Mouse (Mus musculus) intestine, postnatal 0 days (tissue): Measurements from ENCODE around the gene Nexn. TPM values are rescaled to one million over a fixed set of nuclear protein-coding genes. Genes with fewer than 3 reads are reported as not detected.

ENCODE experiments used
- ATAC-seq: fragments of 200-750 bp; cut with Nextera tagmentation; 2 replicates; pipeline ENCODE4 v1.8.0; 2017; ENCODE audit warnings: mild to moderate bottlenecking, moderate TSS enrichment, moderate library complexity
- H3K27ac ChIP-seq: fragments of 300-500 bp; sonication (generic); 2 replicates; pipeline ENCODE4 v1.5.1; 2014; ENCODE audit warnings: mild to moderate bottlenecking, low read depth, low read length, moderate library complexity
- H3K27me3 ChIP-seq: fragments of 300-500 bp; sonication (generic); replicated peaks from 2 replicates; pipeline ENCODE4 v1.6.1; 2014; ENCODE audit warnings: low read length, mixed read lengths; ENCODE audit not compliant: control insufficient read depth, insufficient read depth
- H3K36me3 ChIP-seq: fragments of 300-500 bp; sonication (generic); 2 replicates; pipeline ENCODE4 v1.6.1; 2014; ENCODE audit warnings: mild to moderate bottlenecking, moderate library complexity; ENCODE audit not compliant: control insufficient read depth, insufficient read depth
- H3K4me1 ChIP-seq: fragments of 300-500 bp; sonication (generic); replicated peaks from 2 replicates; pipeline ENCODE4 v1.6.1; 2014; ENCODE audit warnings: antibody characterized with exemption, low read length, mixed read lengths; ENCODE audit not compliant: control insufficient read depth, insufficient read depth
- H3K4me2 ChIP-seq: fragments of 300-500 bp; sonication (generic); replicated peaks from 2 replicates; pipeline ENCODE4 v1.6.1; 2014; ENCODE audit warnings: low read depth, mild to moderate bottlenecking, moderate library complexity
- H3K4me3 ChIP-seq: fragments of 300-500 bp; sonication (generic); 2 replicates; pipeline ENCODE4 v1.5.1; 2014; ENCODE audit warnings: low read depth, low read length
- H3K9ac ChIP-seq: fragments of 300-500 bp; sonication (generic); 2 replicates; pipeline ENCODE4 v1.6.1; 2014; ENCODE audit warnings: mild to moderate bottlenecking, low read depth, low read length
- H3K9me3 ChIP-seq: fragments of 300-500 bp; sonication (generic); 2 replicates; pipeline ENCODE4 v1.6.1; 2016; ENCODE audit warnings: mixed run types; ENCODE audit not compliant: control insufficient read depth
- CTCF ChIP-seq: sonication (generic); IDR thresholded peaks from 2 replicates; pipeline ENCODE4 v1.5.1; 2016; ENCODE audit warnings: low read depth, mild to moderate bottlenecking, control low read depth, antibody characterized with exemption, moderate library complexity
- WGBS: fragments of 180-500 bp; shearing (Covaris S2); extraction: QIAGEN DNeasy Blood & Tissue Kit; methylation state at CpG from one replicate; pipeline ENCODE4 v1.1.7; 2014; 5-methylcytosine and 5-hydroxymethylcytosine counted together
- polyA plus RNA-seq: library from polyadenylated mRNA; unstranded; fragments of >200 nt; fragmentation: Nextera tagmentation; extraction: Ambion mirVana; gene quantifications from 2 replicates; pipeline ENCODE4 v1.2.1, GENCODE M21; 2015

The Nexn gene
- polyA plus RNA-seq, 1 experiment from 2014 or later = 30.3 TPM

DNA sequence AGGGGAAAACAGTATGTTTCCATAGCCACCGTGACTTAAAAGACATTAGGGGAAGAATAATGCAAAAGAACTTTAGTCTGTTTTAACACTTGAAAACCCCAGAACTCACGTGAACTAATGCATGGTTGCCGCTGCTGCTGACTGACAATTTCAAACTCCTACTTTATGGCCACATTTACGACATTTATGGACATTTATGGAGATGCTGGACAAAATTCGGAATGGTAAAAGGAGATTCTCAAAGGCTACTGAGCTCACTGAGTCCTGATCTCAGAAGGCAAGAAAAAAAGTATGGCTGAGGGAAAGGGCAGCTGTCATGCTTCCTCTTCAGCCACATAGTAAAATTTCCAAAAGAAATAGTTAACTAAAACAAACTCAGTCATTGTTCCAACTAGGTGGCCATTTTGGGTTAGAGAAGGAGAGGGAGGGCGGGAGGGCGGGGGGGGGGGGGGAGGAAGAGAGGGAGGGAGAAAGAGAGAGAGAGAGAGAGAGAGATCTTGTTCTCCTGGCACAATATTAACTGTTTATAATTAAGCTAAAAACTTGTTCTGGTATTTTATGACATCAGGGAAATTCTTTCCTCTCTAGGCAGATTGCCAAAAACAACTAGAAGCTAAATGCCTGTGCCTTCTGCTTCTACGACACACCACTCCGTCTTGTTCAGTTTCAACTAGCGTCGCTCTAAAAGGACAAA lies 73.8 kb downstream of the Nexn start:
- Histone ChIP-seq H3K4me3 (peak overlapping the region; percentile 47), H3K9ac (peak overlapping the region; percentile 45), H3K4me1 (no peaks in the 10 kb centered on the region), H3K4me2 (peak overlapping the region; percentile 66), H3K27ac (peak overlapping the region; percentile 55), H3K36me3 (no peaks in the 10 kb centered on the region), H3K27me3 (no peaks in the 10 kb centered on the region), H3K9me3 (no peaks in the 10 kb centered on the region)
- no peak for TF ChIP-seq CTCF
- WGBS = 6% methylated on average over 9 of the region's 11 CpGs
- ATAC-seq = 0 out of 2 replicates have a peak, but pooled peaks have one; percentile 41

DNA sequence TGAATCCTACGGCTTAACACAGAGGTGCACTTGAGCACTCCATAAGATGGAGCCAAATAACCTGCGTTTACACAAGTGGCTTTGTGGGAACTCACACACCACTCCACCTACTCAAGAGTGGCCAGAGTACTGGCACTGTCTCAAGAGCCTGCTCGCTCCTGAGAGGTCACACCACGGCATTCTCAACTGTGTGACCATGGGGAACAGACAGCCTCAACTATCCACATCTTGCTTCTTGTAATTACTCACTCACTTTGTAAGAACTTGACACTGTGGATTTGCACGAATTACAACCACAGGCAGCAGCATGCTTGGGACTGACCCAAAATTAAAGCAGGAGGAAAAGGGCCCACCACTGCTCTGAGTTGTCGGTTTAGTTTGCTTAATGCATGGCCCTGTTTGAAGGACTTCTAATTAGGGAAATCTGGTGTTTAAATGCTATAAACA lies 74.3 kb downstream of the Nexn start:
- Histone ChIP-seq H3K4me2 (peak overlapping the region; percentile 66), H3K36me3 (no peaks in the 10 kb centered on the region), H3K4me3 (peak overlapping the region; percentile 47), H3K27me3 (no peaks in the 10 kb centered on the region), H3K4me1 (no peaks in the 10 kb centered on the region), H3K9me3 (no peaks in the 10 kb centered on the region), H3K27ac (peak overlapping the region; percentile 55), H3K9ac (peak overlapping the region; percentile 45; the same call in 1 of the 2 replicates)
- WGBS = 11% methylated on average over 6 of the region's 6 CpGs
- peak; percentile 31; the same call in 1 of the 2 replicates for TF ChIP-seq CTCF
- no peak for ATAC-seq

DNA sequence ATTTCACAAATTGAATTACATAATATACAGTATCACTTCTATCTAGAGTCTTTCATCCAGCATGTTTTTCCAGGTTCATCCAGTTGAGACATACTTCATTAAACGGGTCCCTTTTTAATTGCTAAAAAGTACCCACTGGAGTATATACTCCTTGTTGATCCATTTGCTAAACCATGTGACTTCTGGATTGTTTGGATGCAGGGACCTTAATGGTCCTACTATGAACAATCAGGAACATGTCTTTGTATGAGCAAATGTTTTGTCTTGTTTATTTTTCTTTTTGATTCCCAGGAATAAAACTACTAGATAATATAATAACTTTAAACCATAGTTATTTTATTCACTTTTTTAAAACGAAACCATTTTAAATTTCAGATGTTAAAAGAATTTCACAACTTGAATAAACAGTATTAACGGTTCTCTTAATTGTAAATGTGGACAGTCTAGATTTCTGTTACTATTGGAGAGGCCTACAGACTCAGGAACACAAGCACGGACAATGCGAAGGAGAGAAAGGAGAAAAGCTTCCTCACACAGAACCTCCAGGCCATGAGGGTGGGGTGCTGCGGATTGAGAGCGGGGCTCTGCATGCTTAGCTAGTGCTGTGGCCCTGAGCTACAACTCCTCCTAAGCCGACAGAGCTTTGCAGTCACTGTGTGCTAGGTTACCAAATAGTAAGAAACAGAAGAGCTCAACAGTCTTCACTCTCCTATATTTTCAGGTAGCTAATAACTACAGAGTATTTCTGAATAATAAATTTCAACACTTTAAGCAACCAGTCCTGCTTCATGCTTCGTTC lies 75.3 kb downstream of the Nexn start:
- Histone ChIP-seq H3K4me3 (peak overlapping the region; percentile 47), H3K4me2 (peak overlapping the region; percentile 54), H3K4me1 (no peaks in the 10 kb centered on the region), H3K27me3 (no peaks in the 10 kb centered on the region), H3K9me3 (no peaks in the 10 kb centered on the region), H3K27ac (no peak overlapping the region), H3K36me3 (0 out of 2 replicates have a peak, but pooled peaks cover 7% of the 10 kb centered on the region), H3K9ac (no peak overlapping the region)
- WGBS = 62% methylated on average over 9 of the region's 9 CpGs
- no peak for ATAC-seq
- no peak for TF ChIP-seq CTCF

DNA sequence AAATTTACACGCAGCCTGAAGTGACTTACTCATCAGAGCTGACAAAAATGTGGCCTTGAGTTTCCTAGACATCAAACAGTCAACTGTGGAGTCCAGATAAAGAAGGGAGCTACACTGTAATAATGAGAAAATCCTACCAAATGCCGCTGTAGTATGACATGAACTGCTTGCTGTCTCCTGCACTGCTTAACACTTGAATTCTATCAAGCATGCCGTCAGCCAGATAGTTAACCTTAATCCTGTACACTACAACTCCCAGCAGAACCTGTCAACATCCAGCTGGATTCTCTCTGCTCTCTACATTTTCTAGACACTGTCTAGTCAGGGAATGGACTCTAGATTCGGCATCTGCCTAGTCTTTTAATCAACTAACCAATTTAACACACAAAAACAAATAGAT lies 76.8 kb downstream of the Nexn start:
- Histone ChIP-seq H3K27ac (no peak overlapping the region), H3K9ac (no peak overlapping the region), H3K4me2 (peak overlapping the region; percentile 30; the same call in 1 of the 2 replicates), H3K36me3 (peaks cover 18% of the 10 kb centered on the region), H3K4me3 (no peak overlapping the region), H3K9me3 (no peaks in the 10 kb centered on the region), H3K27me3 (no peaks in the 10 kb centered on the region), H3K4me1 (no peaks in the 10 kb centered on the region)
- no peak for ATAC-seq
- 53% methylated on average over 4 of the region's 4 CpGs for WGBS
- TF ChIP-seq CTCF = no peak

Other genes with a start within 250 kb of the Nexn start
- 222 and 243 TPM in 2 replicates for gene Gipc2, start 100.1 kb downstream of the Nexn start, polyA plus RNA-seq
- gene Dnajb4, start 56.0 kb downstream of the Nexn start, polyA plus RNA-seq = 17.9 and 20.4 TPM in 2 replicates
- gene Fubp1, start 55.9 kb downstream of the Nexn start, polyA plus RNA-seq = 60.6 and 64.8 TPM in 2 replicates
- 5.8 and 6.6 TPM in 2 replicates for gene Miga1, start 74.1 kb upstream of the Nexn start, polyA plus RNA-seq
- gene Usp33, start 80.1 kb upstream of the Nexn start, polyA plus RNA-seq = 18.7 and 18.9 TPM in 2 replicates
- gene Zzz3, start 129.1 kb upstream of the Nexn start, polyA plus RNA-seq = 19.6 and 20.6 TPM in 2 replicates